Comparison of ENCODE assay signal across 32 mouse cellular contexts in genomic region chr1:120627622-120628001, GRCm38 (mm10). TPM values are rescaled to one million over a fixed set of nuclear protein-coding genes. Genes with fewer than 3 reads are reported as not detected.
A peak's percentile ranks its signal among the peaks of the same experiment; 100 is the strongest.
DNase-seq lines count a peak whose midpoint lies in the region; ATAC-seq and TF ChIP-seq lines count a peak whose summit lies in the region.
"Had no signal": no experiment of that assay in that cellular context is flagged by ENCODE, and none has a peak within 500 bp of the region (broad histone marks: within the 10 kb centered on the region; RNA-seq: fewer than 3 reads in every experiment).

No protein-coding gene starts in this region.

- H3K27me3 ChIP-seq in heart, embryonic 11.5 days (ENCODE audit: control insufficient read depth, insufficient read depth, low read length), result peaks cover 15% of the 10 kb centered on the region
- H3K27me3 ChIP-seq in heart, embryonic 12.5 days (replicated peaks), result peaks cover 41% of the 10 kb centered on the region
- H3K27me3 ChIP-seq in midbrain, embryonic 10.5 days (ENCODE audit: low read depth, poor library complexity, severe bottlenecking), result peaks cover 52% of the 10 kb centered on the region
- H3K27me3 ChIP-seq in midbrain, postnatal 0 days (ENCODE audit: insufficient read depth, low read length), result no peaks in the 10 kb centered on the region
- H3K27me3 ChIP-seq in midbrain, embryonic 11.5 days (ENCODE audit: control insufficient read depth, insufficient read depth, low read length), result peaks cover 7% of the 10 kb centered on the region
- H3K27me3 ChIP-seq in midbrain, embryonic 16.5 days (ENCODE audit: control insufficient read depth, insufficient read depth, low read depth, low read length), result peaks cover 6% of the 10 kb centered on the region; the same call in 1 of the 2 replicates

- DNase-seq in midbrain, embryonic 10.5 days (ENCODE audit: low spot score), result no peak
- DNase-seq in midbrain, postnatal 0 days (ENCODE audit: low spot score), result no peak
- DNase-seq in midbrain, embryonic 11.5 days (ENCODE audit: low spot score, missing footprints), result peak; percentile 85
- DNase-seq in urinary bladder, postnatal 14 days (ENCODE audit: low spot score), result no peak
- DNase-seq in right cerebral cortex, adult 2 months (ENCODE audit: low spot score in 2 of 2), result no peak
- DNase-seq: B cell, adult 2 months; cerebellum, adult 2 months; gastrocnemius, postnatal 14 days; heart, postnatal 36 days; kidney, adult 11 months; kidney, postnatal 25 days; liver, embryonic 13.5 days; lung, adult 18-20 months; lung, postnatal 4 days; right cerebral cortex, postnatal 25 days had no signal

- H3K27ac ChIP-seq in heart, embryonic 11.5 days (ENCODE audit: low read depth, low read length), result no peak overlapping the region
- H3K27ac ChIP-seq in heart, embryonic 12.5 days (ENCODE audit: poor library complexity, severe bottlenecking), result no peak overlapping the region
- peak overlapping the region; percentile 33; the same call in 1 of the 2 replicates for H3K27ac ChIP-seq in midbrain, embryonic 10.5 days (replicated peaks)
- H3K27ac ChIP-seq in midbrain, postnatal 0 days (ENCODE audit: low read depth, low read length), result no peak overlapping the region
- no peak overlapping the region for H3K27ac ChIP-seq in midbrain, embryonic 11.5 days (ENCODE audit: low read depth, low read length)
- peak overlapping the region; percentile 48; the same call in 1 of the 2 replicates for H3K27ac ChIP-seq in midbrain, embryonic 16.5 days (ENCODE audit: low read length)
- H3K27ac ChIP-seq: embryonic facial prominence, embryonic 13.5 days; limb, embryonic 15.5 days; liver, embryonic 13.5 days; neural tube, embryonic 15.5 days; stomach, embryonic 15.5 days had no signal

- H3K4me1 ChIP-seq in heart, embryonic 11.5 days (ENCODE audit: control insufficient read depth, insufficient read depth, low read length), result no peaks in the 10 kb centered on the region
- H3K4me1 ChIP-seq in heart, embryonic 12.5 days (replicated peaks), result no peaks in the 10 kb centered on the region
- H3K4me1 ChIP-seq in midbrain, embryonic 10.5 days, result peaks cover 22% of the 10 kb centered on the region
- H3K4me1 ChIP-seq in midbrain, postnatal 0 days (ENCODE audit: insufficient read depth, low read length), result no peaks in the 10 kb centered on the region
- no peaks in the 10 kb centered on the region for H3K4me1 ChIP-seq in midbrain, embryonic 11.5 days (ENCODE audit: control insufficient read depth, insufficient read depth, low read length)
- no peaks in the 10 kb centered on the region for H3K4me1 ChIP-seq in midbrain, embryonic 16.5 days (ENCODE audit: control insufficient read depth, insufficient read depth, low read length)
- H3K4me1 ChIP-seq: limb, embryonic 15.5 days; liver, embryonic 13.5 days; megakaryocyte, embryonic 14.5 days; neural tube, embryonic 15.5 days; stomach, embryonic 15.5 days had no signal

- 0 out of 2 replicates have a peak, but pooled peaks have one; percentile 46 for ATAC-seq in heart, embryonic 11.5 days (replicated peaks; ENCODE audit: insufficient number of reproducible peaks, low FRiP score, low TSS enrichment)
- ATAC-seq in heart, embryonic 12.5 days (ENCODE audit: insufficient number of reproducible peaks, low FRiP score), result no peak
- no peak for ATAC-seq in midbrain, postnatal 0 days (ENCODE audit: low FRiP score)
- ATAC-seq in midbrain, embryonic 11.5 days (ENCODE audit: low FRiP score), result peak; percentile 65; the same call in 1 of the 2 replicates
- peak; percentile 51; the same call in 1 of the 2 replicates for ATAC-seq in midbrain, embryonic 16.5 days
- ATAC-seq: inflammation-experienced regulatory T-cells, adult 6 months; lung, postnatal 0 days had no signal

- no peaks in the 10 kb centered on the region for H3K36me3 ChIP-seq in heart, embryonic 11.5 days (ENCODE audit: control insufficient read depth, insufficient read depth, low read length)
- no peaks in the 10 kb centered on the region for H3K36me3 ChIP-seq in heart, embryonic 12.5 days
- H3K36me3 ChIP-seq in midbrain, embryonic 10.5 days, result no peaks in the 10 kb centered on the region
- H3K36me3 ChIP-seq in midbrain, postnatal 0 days (ENCODE audit: insufficient read depth, low read length), result no peaks in the 10 kb centered on the region
- H3K36me3 ChIP-seq in midbrain, embryonic 11.5 days (ENCODE audit: control insufficient read depth, insufficient read depth, low read length), result no peaks in the 10 kb centered on the region
- H3K36me3 ChIP-seq in midbrain, embryonic 16.5 days (ENCODE audit: control insufficient read depth, insufficient read depth, low read length), result no peaks in the 10 kb centered on the region
- H3K36me3 ChIP-seq: embryonic facial prominence, embryonic 13.5 days; limb, embryonic 15.5 days; liver, embryonic 13.5 days; neural tube, embryonic 15.5 days; stomach, embryonic 15.5 days had no signal

- no peak overlapping the region for H3K4me3 ChIP-seq in heart, embryonic 11.5 days (ENCODE audit: low read depth, low read length)
- no peak overlapping the region for H3K4me3 ChIP-seq in heart, embryonic 12.5 days
- no peak overlapping the region for H3K4me3 ChIP-seq in midbrain, embryonic 10.5 days
- H3K4me3 ChIP-seq in midbrain, postnatal 0 days (ENCODE audit: low read depth, low read length), result no peak overlapping the region
- no peak overlapping the region for H3K4me3 ChIP-seq in midbrain, embryonic 11.5 days (ENCODE audit: low read depth, low read length)
- no peak overlapping the region for H3K4me3 ChIP-seq in midbrain, embryonic 16.5 days (ENCODE audit: low read depth, low read length)
- H3K4me3 ChIP-seq: embryonic facial prominence, embryonic 13.5 days; limb, embryonic 15.5 days; liver, embryonic 13.5 days; megakaryocyte, embryonic 14.5 days; neural tube, embryonic 15.5 days; stomach, embryonic 15.5 days had no signal

- H3K4me2 ChIP-seq in heart, embryonic 11.5 days, result no peak overlapping the region
- H3K4me2 ChIP-seq in heart, embryonic 12.5 days, result no peak overlapping the region
- H3K4me2 ChIP-seq in midbrain, postnatal 0 days (ENCODE audit: low read depth, low read length, poor library complexity, severe bottlenecking), result no peak overlapping the region
- no peak overlapping the region for H3K4me2 ChIP-seq in midbrain, embryonic 11.5 days
- no peak overlapping the region for H3K4me2 ChIP-seq in midbrain, embryonic 16.5 days (ENCODE audit: low read length)
- H3K4me2 ChIP-seq: embryonic facial prominence, embryonic 13.5 days; limb, embryonic 15.5 days; liver, embryonic 13.5 days; neural tube, embryonic 15.5 days; stomach, embryonic 15.5 days had no signal

- no peaks in the 10 kb centered on the region for H3K9me3 ChIP-seq in heart, embryonic 11.5 days (replicated peaks; ENCODE audit: control insufficient read depth, low read length)
- H3K9me3 ChIP-seq in heart, embryonic 12.5 days (replicated peaks), result no peaks in the 10 kb centered on the region
- H3K9me3 ChIP-seq in midbrain, embryonic 10.5 days (replicated peaks), result no peaks in the 10 kb centered on the region
- no peaks in the 10 kb centered on the region for H3K9me3 ChIP-seq in midbrain, postnatal 0 days (ENCODE audit: low read length)
- no peaks in the 10 kb centered on the region for H3K9me3 ChIP-seq in midbrain, embryonic 11.5 days (ENCODE audit: control insufficient read depth, low read length)
- no peaks in the 10 kb centered on the region for H3K9me3 ChIP-seq in midbrain, embryonic 16.5 days (replicated peaks; ENCODE audit: control insufficient read depth, low read length, poor library complexity, severe bottlenecking)
- H3K9me3 ChIP-seq: embryonic facial prominence, embryonic 13.5 days; limb, embryonic 15.5 days; liver, embryonic 13.5 days; megakaryocyte, embryonic 14.5 days; neural tube, embryonic 15.5 days; stomach, embryonic 15.5 days had no signal

- 67% methylated on average over 4 of the region's 4 CpGs for WGBS in heart, embryonic 11.5 days (ENCODE audit: insufficient replicate concordance)
- WGBS in heart, embryonic 12.5 days, result 69% methylated on average over 4 of the region's 4 CpGs
- WGBS in midbrain, embryonic 10.5 days, result 65% methylated on average over 4 of the region's 4 CpGs
- WGBS in midbrain, postnatal 0 days, result 61% methylated on average over 4 of the region's 4 CpGs
- 52% methylated on average over 4 of the region's 4 CpGs for WGBS in midbrain, embryonic 11.5 days
- WGBS in midbrain, embryonic 16.5 days, result 55% methylated on average over 4 of the region's 4 CpGs

- H3K9ac ChIP-seq in heart, embryonic 11.5 days (ENCODE audit: low read depth, low read length), result no peak overlapping the region
- H3K9ac ChIP-seq in heart, embryonic 12.5 days, result no peak overlapping the region
- H3K9ac ChIP-seq in midbrain, postnatal 0 days (replicated peaks; ENCODE audit: low read length, poor library complexity, severe bottlenecking), result no peak overlapping the region
- H3K9ac ChIP-seq in midbrain, embryonic 11.5 days (ENCODE audit: low read length), result no peak overlapping the region
- no peak overlapping the region for H3K9ac ChIP-seq in midbrain, embryonic 16.5 days (ENCODE audit: low read depth, low read length)
- H3K9ac ChIP-seq: embryonic facial prominence, embryonic 13.5 days; limb, embryonic 15.5 days; liver, embryonic 13.5 days; neural tube, embryonic 15.5 days; stomach, embryonic 15.5 days had no signal

- TF ChIP-seq CTCF in midbrain, postnatal 0 days (IDR thresholded peaks at IDR 0.05), result no peak

RNA-seq across cellular contexts. Expression of gene En1, which starts 25.4 kb away (rescaled TPM):
- not detected in 2 replicates for polyA plus RNA-seq in heart, embryonic 11.5 days (2014; fragmentation: Nextera tagmentation; extraction: Ambion mirVana)
- polyA plus RNA-seq in heart, embryonic 12.5 days (2016; fragmentation: Nextera tagmentation; extraction: Ambion mirVana), result 0.06 TPM in 1 of 2 replicates, not detected in the other
- polyA plus RNA-seq in midbrain, embryonic 10.5 days (2016; fragmentation: Nextera tagmentation; extraction: Ambion mirVana), result 5.2 and 5.6 TPM in 2 replicates
- total RNA-seq in midbrain, postnatal 0 days (2014; rRNA removed), result 32.8 and 40.8 TPM in 2 replicates
- 9.2 and 10.1 TPM in 2 replicates for polyA plus RNA-seq in midbrain, postnatal 0 days (2015; fragmentation: Nextera tagmentation; extraction: Ambion mirVana)
- polyA plus RNA-seq in midbrain, embryonic 11.5 days (2014; fragmentation: Nextera tagmentation; extraction: Ambion mirVana), result 6.5 and 8.2 TPM in 2 replicates
- 5.9 and 7.6 TPM in 2 replicates for polyA plus RNA-seq in midbrain, embryonic 16.5 days (2015; fragmentation: Nextera tagmentation; extraction: Ambion mirVana)
- total RNA-seq: adrenal gland, adult 2 months; granulocyte monocyte progenitor cell, adult 5-6 weeks; heart, postnatal 36 days; layer of hippocampus, adult 18-20 months; left cerebral cortex, adult 18-20 months; left cerebral cortex, postnatal 14 days had no signal
- polyA plus RNA-seq: cortical plate, adult 2 months; inflammation-experienced regulatory T-cells, adult 6 months; kidney, embryonic 14.5 days; liver, embryonic 13.5 days; lung, postnatal 0 days had no signal

Comparison
In these comparisons a context has a peak if more than half of its experiments do, and no peak if none do; other contexts are left out.
1. ATAC-seq: peak in heart, embryonic 11.5 days (single experiment), midbrain, embryonic 11.5 days (single experiment) and midbrain, embryonic 16.5 days (single experiment); none in heart, embryonic 12.5 days (single experiment) and midbrain, postnatal 0 days (single experiment).
2. H3K27ac ChIP-seq: peak in midbrain, embryonic 10.5 days (single experiment) and midbrain, embryonic 16.5 days (single experiment); none in heart, embryonic 11.5 days (single experiment), heart, embryonic 12.5 days (single experiment), midbrain, postnatal 0 days (single experiment) and midbrain, embryonic 11.5 days (single experiment).